9 mouse cellular contexts compared by ENCODE assay signal in genomic region chr5:69340919-69341801, GRCm38 (mm10). TPM values are rescaled to one million over a fixed set of nuclear protein-coding genes. Genes with fewer than 3 reads are reported as not detected.
A peak's percentile ranks its signal among the peaks of the same experiment; 100 is the strongest.
DNase-seq lines count a peak whose midpoint lies in the region; ATAC-seq and TF ChIP-seq lines count a peak whose summit lies in the region.
"Had no signal": no experiment of that assay in that cellular context is flagged by ENCODE, and none has a peak within 500 bp of the region (broad histone marks: within the 10 kb centered on the region; RNA-seq: fewer than 3 reads in every experiment).

Kctd8 (minus strand) TSS chr5:69341679.

- H3K4me2 ChIP-seq in intestine, postnatal 0 days (replicated peaks; ENCODE audit: low read depth) = peak within 1 kb of the TSS; percentile 78

- intact Hi-C loops in left cerebral cortex, postnatal 10 days (cut with DNase I) = loop anchor here (5.0 to 10.0 kb wide), 2 partner anchors 181 to 1086 kb away; no protein-coding TSS in a partner anchor

- peak; percentile 37; the same call in 1 of the 2 replicates for TF ChIP-seq CTCF in intestine, postnatal 0 days (IDR thresholded peaks at IDR 0.05; ENCODE audit: low read depth)

- H3K36me3 ChIP-seq in intestine, postnatal 0 days (ENCODE audit: control insufficient read depth, insufficient read depth) = no peaks in the 10 kb centered on the region

- ATAC-seq in intestine, postnatal 0 days = peak; percentile 54
- no peak for ATAC-seq in erythroblast, adult 5-6 weeks (replicated peaks; ENCODE audit: low FRiP score, poor library complexity, severe bottlenecking)

- no peaks in the 10 kb centered on the region for H3K9me3 ChIP-seq in intestine, postnatal 0 days (ENCODE audit: control insufficient read depth)

- no peak within 1 kb of the TSS for H3K27ac ChIP-seq in intestine, postnatal 0 days (ENCODE audit: low read depth, low read length)

- peak within 1 kb of the TSS; percentile 50 for H3K4me3 ChIP-seq in intestine, postnatal 0 days (ENCODE audit: low read depth, low read length)

- peaks cover 15% of the 10 kb centered on the region for H3K27me3 ChIP-seq in intestine, postnatal 0 days (replicated peaks; ENCODE audit: control insufficient read depth, insufficient read depth, low read length)

- H3K4me1 ChIP-seq in intestine, postnatal 0 days (replicated peaks; ENCODE audit: control insufficient read depth, insufficient read depth, low read length) = no peaks in the 10 kb centered on the region

- peak; percentile 3 to 9 for DNase-seq in adrenal gland, postnatal 4 days (ENCODE audit: low spot score in 2 of 2)
- peak; percentile 84 for DNase-seq in embryo, embryonic 10.5 days (ENCODE audit: low spot score)
- DNase-seq in gastrocnemius, postnatal 4 days (ENCODE audit: low spot score in 2 of 2) = peak; percentile 24 to 38
- peak; percentile 67 to 69 for DNase-seq in left cerebral cortex, postnatal 10 days (ENCODE audit: extremely low spot score in 1 of 2, low spot score in 2 of 2)
- DNase-seq in lung, postnatal 4 days = peak; percentile 68 to 76
- peak; percentile 58 to 66 for DNase-seq in right cerebral cortex, postnatal 36 days (ENCODE audit: low spot score in 2 of 2)

- WGBS in intestine, postnatal 0 days = under 1% methylated on average over 82 of the region's 87 CpGs

- H3K9ac ChIP-seq in intestine, postnatal 0 days (ENCODE audit: low read depth, low read length) = no peak within 1 kb of the TSS

RNA-seq across cellular contexts. Expression of gene Kctd8, which starts in this region (rescaled TPM):
- total RNA-seq in adrenal gland, postnatal 4 days (2021) = under 1 TPM; 0.54 to 0.67 TPM
- total RNA-seq in gastrocnemius, postnatal 4 days (2021) = under 1 TPM; 0.54 to 0.57 TPM
- polyA plus RNA-seq in intestine, postnatal 0 days (2015; fragmentation: Nextera tagmentation; extraction: Ambion mirVana) = 0.17 and 0.22 TPM in 2 replicates
- total RNA-seq in left cerebral cortex, postnatal 10 days (2021) = 1 to 10 TPM; 7.1 to 9.3 TPM
- total RNA-seq in erythroblast, adult 5-6 weeks (2015; ENCODE audit: low replicate concordance) = not detected in 2 replicates
- not detected in 2 replicates for total RNA-seq in erythroblast, adult 5-6 weeks (2017; ENCODE audit: low replicate concordance)
- total RNA-seq: gastrocnemius, postnatal 36 days had no signal

Comparison
In these comparisons a context has a peak if more than half of its experiments do, and no peak if none do; other contexts are left out.
1. RNA of gene Kctd8 (total RNA-seq): 7.1 to 9.3 TPM in left cerebral cortex, postnatal 10 days; 0.54 to 0.67 TPM in adrenal gland, postnatal 4 days, 0.54 to 0.57 TPM in gastrocnemius, postnatal 4 days and not detected in erythroblast, adult 5-6 weeks; every median in the first group is over 4 times any median in the second.
2. Peak in DNase-seq in adrenal gland, postnatal 4 days; RNA of the gene not detected or under 1 TPM.
3. Peak in DNase-seq in gastrocnemius, postnatal 4 days; RNA of the gene not detected or under 1 TPM.
4. Peak in ATAC-seq, H3K4me3 ChIP-seq and H3K4me2 ChIP-seq in intestine, postnatal 0 days; RNA of the gene not detected or under 1 TPM.
5. DNase-seq: peak in every context shown above with its lines; median percentile 84 in embryo, embryonic 10.5 days; 72 in lung, postnatal 4 days; 68 in left cerebral cortex, postnatal 10 days; 62 in right cerebral cortex, postnatal 36 days; 31 in gastrocnemius, postnatal 4 days; 6 in adrenal gland, postnatal 4 days.